Mouse (Mus musculus) CH12.LX (cell line): ENCODE results near the gene Atg101. TPM values are rescaled to one million over a fixed set of nuclear protein-coding genes. Genes with fewer than 3 reads are reported as not detected.

Experiments
- DNase-seq: peaks from one replicate; pipeline ENCODE4 v3.0.0-alpha.2; 2013; ENCODE audit errors: extremely low read depth
- H3K27ac ChIP-seq: 2 replicates; pipeline ENCODE4 v1.5.1; 2012; ENCODE audit warnings: low read depth, mild to moderate bottlenecking, control low read depth, moderate library complexity; ENCODE audit not compliant: insufficient read depth
- H3K27me3 ChIP-seq: replicated peaks from 2 replicates; pipeline ENCODE3; 2012; ENCODE audit warnings: inconsistent platforms
- H3K36me3 ChIP-seq, 2 experiments: replicated peaks in 1 of 2; 2 replicates each; pipeline versions ENCODE3 to v1.6.1; 2012; ENCODE audit warnings: inconsistent platforms in 1 of 2, low read length in 1 of 2, mild to moderate bottlenecking in 1 of 2, mixed read lengths in 1 of 2, moderate library complexity in 1 of 2; ENCODE audit not compliant: control insufficient read depth in 1 of 2, insufficient read depth in 1 of 2
- H3K4me1 ChIP-seq, 2 experiments: 2 replicates each; pipeline ENCODE4 v1.6.1; 2012; ENCODE audit warnings: inconsistent platforms in 1 of 2, moderate library complexity in 1 of 2; ENCODE audit not compliant: insufficient read depth in 2 of 2, control insufficient read depth in 1 of 2
- H3K4me2 ChIP-seq: 2 replicates; pipeline ENCODE4 v1.6.1; 2012; ENCODE audit warnings: low read depth, mild to moderate bottlenecking, control low read depth; ENCODE audit not compliant: poor library complexity, insufficient read depth, severe bottlenecking
- H3K4me3 ChIP-seq, 3 experiments: fragments of 150-350 bp in 1 of 3; sonication (generic) in 1 of 3; replicated peaks in 1 of 3; 2 replicates each; pipeline versions ENCODE3 to v1.5.1; 2011 to 2012; ENCODE audit warnings: low read depth in 2 of 3, low read length in 2 of 3, mild to moderate bottlenecking in 2 of 3, moderate library complexity in 2 of 3, control low read depth in 1 of 3, improper control_type of control experiment in 1 of 3, inconsistent platforms in 1 of 3, mixed read lengths in 1 of 3; ENCODE audit not compliant: poor library complexity in 1 of 3
- H3K79me2 ChIP-seq: replicated peaks from 2 replicates; pipeline ENCODE4 v1.6.1; 2012; ENCODE audit warnings: mild to moderate bottlenecking, moderate library complexity; ENCODE audit not compliant: control insufficient read depth, poor library complexity, insufficient read depth, severe bottlenecking; ENCODE audit errors: extremely low read depth
- H3K9ac ChIP-seq: 2 replicates; pipeline ENCODE4 v1.6.1; 2012; ENCODE audit warnings: low read depth, mild to moderate bottlenecking, control low read depth, moderate library complexity; ENCODE audit not compliant: insufficient read depth
- H3K9me3 ChIP-seq: replicated peaks from 2 replicates; pipeline ENCODE3; 2012; ENCODE audit warnings: low read length, inconsistent platforms, mixed read lengths
- CHD1 ChIP-seq: IDR thresholded peaks from 2 replicates; pipeline ENCODE4 v1.6.1; 2012; ENCODE audit warnings: low read depth, low read length, improper control_type of control experiment, inconsistent platforms
- CTCF ChIP-seq, 2 experiments: IDR thresholded peaks in 1 of 2; conservative IDR thresholded peaks in 1 of 2; 2 replicates each; pipeline ENCODE4 v1.5.1; 2011 to 2012; ENCODE audit warnings: low read depth in 2 of 2, low read length in 2 of 2, improper control_type of control experiment in 1 of 2, inconsistent platforms in 1 of 2, mild to moderate bottlenecking in 1 of 2, moderate library complexity in 1 of 2
- E2F4 ChIP-seq: IDR thresholded peaks from 2 replicates; pipeline ENCODE4 v1.6.1; 2011; ENCODE audit warnings: low read depth, low read length, improper control_type of control experiment; ENCODE audit not compliant: insufficient replicate concordance
- ELF1 ChIP-seq: IDR thresholded peaks from 2 replicates; pipeline ENCODE4 v1.6.1; 2014; ENCODE audit warnings: low read depth, mild to moderate bottlenecking, inconsistent platforms, low read length, improper control_type of control experiment
- EP300 ChIP-seq: IDR thresholded peaks from 2 replicates; pipeline ENCODE4 v1.6.1; 2011; ENCODE audit warnings: low read length, improper control_type of control experiment
- HCFC1 ChIP-seq: IDR thresholded peaks from 2 replicates; pipeline ENCODE4 v1.6.1; 2012; ENCODE audit warnings: low read depth, mild to moderate bottlenecking, inconsistent platforms, low read length, improper control_type of control experiment
- JUN ChIP-seq: IDR thresholded peaks from 2 replicates; pipeline ENCODE4 v1.6.1; 2011; ENCODE audit warnings: low read depth, mild to moderate bottlenecking, low read length, improper control_type of control experiment, moderate library complexity; ENCODE audit not compliant: insufficient read depth
- JUND ChIP-seq: conservative IDR thresholded peaks from 2 replicates; pipeline ENCODE4 v1.6.1; 2011; ENCODE audit warnings: low read depth, low read length, improper control_type of control experiment
- KAT2A ChIP-seq: IDR thresholded peaks from 2 replicates; pipeline ENCODE4 v1.6.1; 2012; ENCODE audit warnings: low read length, improper control_type of control experiment, inconsistent platforms; ENCODE audit not compliant: insufficient replicate concordance
- MAFK ChIP-seq: IDR thresholded peaks from 2 replicates; pipeline ENCODE4 v1.6.1; 2011; ENCODE audit warnings: low read length, improper control_type of control experiment; ENCODE audit not compliant: insufficient replicate concordance
- MAX ChIP-seq: IDR thresholded peaks from 2 replicates; pipeline ENCODE4 v1.6.1; 2011; ENCODE audit warnings: low read length, improper control_type of control experiment
- MAZ ChIP-seq: IDR thresholded peaks from 2 replicates; pipeline ENCODE4 v1.6.1; 2012; ENCODE audit warnings: low read depth, mild to moderate bottlenecking, inconsistent platforms, low read length, improper control_type of control experiment, moderate library complexity
- MEF2A ChIP-seq: IDR thresholded peaks from 2 replicates; pipeline ENCODE4 v1.6.1; 2014; ENCODE audit warnings: low read depth, mild to moderate bottlenecking, inconsistent platforms, low read length, improper control_type of control experiment, borderline replicate concordance
- MXI1 ChIP-seq: IDR thresholded peaks from 2 replicates; pipeline ENCODE4 v1.6.1; 2011; ENCODE audit warnings: mild to moderate bottlenecking, low read depth, low read length, improper control_type of control experiment
- MYC ChIP-seq: IDR thresholded peaks from 2 replicates; pipeline ENCODE4 v1.6.1; 2011; ENCODE audit warnings: low read depth, mild to moderate bottlenecking, improper control_type of control experiment, low read length
- NELFE ChIP-seq: IDR thresholded peaks from 2 replicates; pipeline ENCODE4 v1.6.1; 2011; ENCODE audit warnings: low read depth, low read length, improper control_type of control experiment
- NRF1 ChIP-seq: IDR thresholded peaks from 2 replicates; pipeline ENCODE4 v1.6.1; 2014; ENCODE audit warnings: low read depth, mild to moderate bottlenecking, inconsistent platforms, low read length, improper control_type of control experiment, moderate library complexity
- PAX5 ChIP-seq: IDR thresholded peaks from 2 replicates; pipeline ENCODE4 v1.6.1; 2012; ENCODE audit warnings: low read length, inconsistent platforms, mixed read lengths
- POLR2AphosphoS2 ChIP-seq: IDR thresholded peaks from 2 replicates; pipeline ENCODE4 v1.6.1; 2011; ENCODE audit warnings: low read depth, low read length, improper control_type of control experiment
- RAD21 ChIP-seq: IDR thresholded peaks from 2 replicates; pipeline ENCODE4 v1.6.1; 2011; ENCODE audit warnings: low read depth, mild to moderate bottlenecking, low read length, improper control_type of control experiment, moderate library complexity
- RCOR1 ChIP-seq: conservative IDR thresholded peaks from 2 replicates; pipeline ENCODE4 v1.6.1; 2012; ENCODE audit warnings: low read depth, mild to moderate bottlenecking, inconsistent platforms, low read length, improper control_type of control experiment
- SIN3A ChIP-seq: IDR thresholded peaks from 2 replicates; pipeline ENCODE4 v1.6.1; 2012; ENCODE audit warnings: low read length, improper control_type of control experiment, inconsistent platforms
- TBP ChIP-seq: conservative IDR thresholded peaks from 2 replicates; pipeline ENCODE4 v1.6.1; 2011; ENCODE audit warnings: low read depth, low read length, improper control_type of control experiment
- UBTF ChIP-seq: IDR thresholded peaks from 2 replicates; pipeline ENCODE4 v1.6.1; 2012; ENCODE audit warnings: low read depth, mild to moderate bottlenecking, inconsistent platforms, low read length, improper control_type of control experiment, moderate library complexity
- ZC3H11A ChIP-seq: IDR thresholded peaks from 2 replicates; pipeline ENCODE4 v1.6.1; 2012; ENCODE audit warnings: low read depth, mild to moderate bottlenecking, inconsistent platforms, low read length, improper control_type of control experiment
- ZKSCAN1 ChIP-seq: IDR thresholded peaks from 2 replicates; pipeline ENCODE4 v1.6.1; 2012; ENCODE audit warnings: low read depth, inconsistent platforms, low read length, improper control_type of control experiment, borderline replicate concordance
- ZMIZ1 ChIP-seq: IDR thresholded peaks from 2 replicates; pipeline ENCODE4 v1.6.1; 2012; ENCODE audit warnings: low read depth, mild to moderate bottlenecking, inconsistent platforms, low read length, improper control_type of control experiment
- dilution Hi-C: fragments of 300-500 bp; cut with MboI; formaldehyde crosslinking; loops from 2 replicates; pipeline ENCODE4 v1.14.3; 2020; ENCODE audit warnings: low sequenced_read_pairs; ENCODE audit not compliant: extremely low pct_unique_long_range_greater_than_20kb, extremely low pct_ligation_motif_present
- in situ Hi-C: fragments of 300-500 bp; cut with MboI; formaldehyde crosslinking; loops from 3 replicates; pipeline ENCODE4 v1.14.3; 2019; ENCODE audit warnings: low sequenced_read_pairs, low pct_ligation_motif_present, low pct_unique_long_range_greater_than_20kb, mixed read lengths
- polyA plus RNA-seq: library from polyadenylated mRNA; unstranded; fragments of >175 nt; gene quantifications from 2 replicates; pipeline ENCODE4 v1.2.1, GENCODE M21; 2012; ENCODE audit warnings: low read depth; ENCODE audit not compliant: insufficient read length
- total RNA-seq, 2 experiments: library from RNA; depleted of rRNA; stranded (reverse); fragments of 300-350 nt in 1 of 2; fragments of >200 nt in 1 of 2; gene quantifications; 2 replicates each; pipeline ENCODE4 v1.2.3; 2012 to 2014

Gene Atg101
- total and polyA plus RNA-seq, 3 experiments: 49.1 to 61.3 (median 58.8) TPM

- Histone ChIP-seq H3K9me3 (peaks cover 6% of the 10 kb centered on the region), H3K4me1 (0 out of 4 replicates have a peak, but pooled peaks cover 0 to 3% of the 10 kb centered on the region in 2 experiments), H3K4me3 (no peak overlapping the region), H3K9ac (no peak overlapping the region), H3K4me2 (no peak overlapping the region), H3K27me3 (peaks cover 5% of the 10 kb centered on the region), H3K79me2 (no peaks in the 10 kb centered on the region), H3K27ac (no peak overlapping the region), H3K36me3 (peaks cover 0 to 4% of the 10 kb centered on the region in 2 experiments)
- in situ Hi-C loops (no loop called here), dilution Hi-C loops (no loop called here)
- TF ChIP-seq MXI1 (no peak), MEF2A (no peak), EP300 (no peak), TBP (no peak)
- DNase-seq: no peak
Observed at GRCm38 (mm10) chr15:101300128-101300527, 16.1 kb downstream of the Atg101 start.

- no peak for DNase-seq
- Histone ChIP-seq H3K36me3 (no peaks in the 10 kb centered on the region), H3K9me3 (peaks cover 8% of the 10 kb centered on the region), H3K27ac (no peak overlapping the region), H3K4me1 (no peaks in the 10 kb centered on the region)
- TF ChIP-seq KAT2A (no peak), JUND (no peak), NRF1 (no peak), SIN3A (no peak), EP300 (no peak), CTCF (conservative IDR thresholded peaks at IDR 0.05 in 1 of 2, IDR thresholded peaks at IDR 0.05 in 1 of 2; ENCODE audit: low read depth in 2 of 2, low read length in 2 of 2) (no peak), NELFE (no peak), HCFC1 (no peak), MYC (no peak)
- TF ChIP-seq, all 38 proteins: peak for 0
- no peak overlapping the region for H3K4me2 ChIP-seq
- no peak overlapping the region for H3K9ac ChIP-seq
- in situ Hi-C loops (no loop called here), dilution Hi-C loops (no loop called here)
- peaks cover 14% of the 10 kb centered on the region for H3K27me3 ChIP-seq
- no peaks in the 10 kb centered on the region for H3K79me2 ChIP-seq
- no peak overlapping the region for H3K4me3 ChIP-seq
Observed at GRCm38 (mm10) chr15:101302201-101302600, 18.1 kb downstream of the Atg101 start.

DNA sequence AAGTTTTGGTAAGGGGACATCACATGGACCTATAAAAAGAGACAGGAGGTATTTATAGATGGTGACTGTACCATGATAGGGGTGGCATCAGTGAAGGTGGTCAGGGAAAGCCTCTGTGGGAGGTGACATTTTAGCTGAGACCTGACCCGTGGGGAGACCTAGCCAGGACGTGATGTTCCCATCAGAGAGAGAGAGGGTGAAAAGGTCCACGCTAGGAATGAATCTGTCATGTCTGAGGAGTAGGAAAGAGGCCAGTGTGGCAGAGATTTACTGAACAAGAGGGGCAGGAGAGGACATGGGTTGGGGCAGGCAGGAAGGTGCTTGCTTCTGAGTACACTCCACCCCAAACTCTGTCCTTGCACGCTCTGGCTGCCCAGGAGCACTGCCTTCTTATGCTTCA lies 19.8 kb downstream of the Atg101 start:
- Histone ChIP-seq H3K4me3 (no peak overlapping the region), H3K79me2 (no peaks in the 10 kb centered on the region), H3K4me1 (no peaks in the 10 kb centered on the region), H3K27me3 (peaks cover 21% of the 10 kb centered on the region), H3K9me3 (peaks cover 8% of the 10 kb centered on the region), H3K9ac (no peak overlapping the region), H3K4me2 (no peak overlapping the region), H3K36me3 (no peaks in the 10 kb centered on the region), H3K27ac (no peak overlapping the region)
- dilution Hi-C loops (no loop called here), in situ Hi-C loops (no loop called here)
- DNase-seq: no peak
- TF ChIP-seq ZC3H11A: no peak
- no peak for TF ChIP-seq UBTF
- TF ChIP-seq JUN: no peak
- TF ChIP-seq RCOR1: no peak
- no peak for TF ChIP-seq ELF1
- no peak for TF ChIP-seq MEF2A
- TF ChIP-seq SIN3A: no peak
- TF ChIP-seq MXI1: no peak
- no peak for TF ChIP-seq ZMIZ1
- TF ChIP-seq POLR2AphosphoS2: no peak
- no peak for TF ChIP-seq PAX5
- TF ChIP-seq MAZ: no peak
- no peak for TF ChIP-seq JUND
- no peak for TF ChIP-seq MAX
- TF ChIP-seq CHD1: no peak
- TF ChIP-seq MAFK: no peak
- no peak for TF ChIP-seq HCFC1
- TF ChIP-seq E2F4: no peak
- no peak for TF ChIP-seq ZKSCAN1
- no peak for TF ChIP-seq RAD21
